Mouse (Mus musculus) embryonic fibroblast, embryonic 13.5 days (primary cell): ENCODE measurements around the gene Tspoap1. TPM values are rescaled to one million over a fixed set of nuclear protein-coding genes. Genes with fewer than 3 reads are reported as not detected.

ENCODE experiments used
- H3K27ac ChIP-seq: 2 replicates; pipeline ENCODE4 v1.5.1; 2012; ENCODE audit warnings: low read length, control low read depth, inconsistent platforms; ENCODE audit not compliant: insufficient read depth
- H3K4me1 ChIP-seq: 2 replicates; pipeline ENCODE4 v1.6.1; 2011; ENCODE audit warnings: low read length; ENCODE audit not compliant: control insufficient read depth, insufficient read depth
- H3K4me3 ChIP-seq: 2 replicates; pipeline ENCODE4 v1.5.1; 2011; ENCODE audit warnings: mild to moderate bottlenecking, control low read depth, low read length; ENCODE audit not compliant: insufficient read depth
- CTCF ChIP-seq: IDR thresholded peaks from 2 replicates; pipeline ENCODE4 v1.5.1; 2011; ENCODE audit warnings: mild to moderate bottlenecking, control low read depth, low read length, moderate library complexity, borderline replicate concordance; ENCODE audit not compliant: insufficient read depth
- POLR2A ChIP-seq: IDR thresholded peaks from 2 replicates; pipeline ENCODE4 v1.6.1; 2011; ENCODE audit warnings: low read depth, mild to moderate bottlenecking, control low read depth, low read length, moderate library complexity
- polyA plus RNA-seq: library from polyadenylated mRNA; stranded (reverse); fragments of >200 nt; gene quantifications from 2 replicates; pipeline ENCODE4 v1.2.4, GENCODE M21; 2011; ENCODE audit warnings: low read depth; ENCODE audit not compliant: missing spikeins, insufficient read length

Tspoap1 gene
- polyA plus RNA-seq, 1 experiment: 1.2 TPM

DNA sequence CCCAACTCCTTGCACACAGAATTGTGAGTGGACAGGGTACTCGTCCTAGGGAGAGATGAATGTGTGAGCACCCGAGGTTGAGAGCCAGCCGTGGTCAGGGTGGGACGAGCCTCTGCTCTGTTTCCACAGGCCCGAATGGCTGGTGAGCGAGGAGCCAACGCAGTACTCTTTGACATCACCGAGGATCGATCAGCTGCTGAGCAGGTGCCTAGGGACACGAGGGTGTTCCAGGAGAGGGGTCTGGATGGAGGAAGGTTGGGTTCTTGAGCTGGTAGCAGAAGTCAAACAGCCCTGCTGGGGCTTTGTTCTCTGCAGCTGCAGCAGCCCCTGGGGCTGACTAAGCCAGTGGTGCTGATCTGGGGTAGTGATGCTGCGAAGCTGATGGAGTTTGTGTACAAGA lies 33.3 kb upstream of the Tspoap1 start:
- TF ChIP-seq CTCF: no peak
- no peak for TF ChIP-seq POLR2A
- Histone ChIP-seq H3K4me1 (no peaks in the 10 kb centered on the region), H3K4me3 (no peak overlapping the region), H3K27ac (no peak overlapping the region)

DNA sequence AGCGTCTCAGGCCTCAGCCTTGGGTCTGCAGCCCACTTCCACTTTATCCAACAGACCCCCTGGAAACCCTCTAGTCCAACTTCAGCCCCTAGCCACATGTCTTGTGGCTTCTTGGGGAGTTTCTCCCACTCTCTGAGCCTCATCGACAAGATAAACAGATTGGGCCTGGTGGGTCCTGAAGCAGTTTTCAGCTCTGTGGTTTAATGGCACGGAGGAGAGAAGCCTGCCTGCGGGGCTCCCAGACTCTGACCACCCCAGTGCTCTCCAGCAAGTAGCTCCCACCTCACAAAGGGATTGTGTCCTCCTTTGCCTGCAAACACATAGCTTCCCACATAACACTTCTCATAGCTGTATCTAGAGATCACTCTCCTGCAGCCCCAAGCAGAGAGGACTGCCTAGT lies 32.9 kb upstream of the Tspoap1 start:
- TF ChIP-seq POLR2A: no peak
- no peak for TF ChIP-seq CTCF
- Histone ChIP-seq H3K4me1 (no peaks in the 10 kb centered on the region), H3K27ac (no peak overlapping the region), H3K4me3 (no peak overlapping the region)

DNA sequence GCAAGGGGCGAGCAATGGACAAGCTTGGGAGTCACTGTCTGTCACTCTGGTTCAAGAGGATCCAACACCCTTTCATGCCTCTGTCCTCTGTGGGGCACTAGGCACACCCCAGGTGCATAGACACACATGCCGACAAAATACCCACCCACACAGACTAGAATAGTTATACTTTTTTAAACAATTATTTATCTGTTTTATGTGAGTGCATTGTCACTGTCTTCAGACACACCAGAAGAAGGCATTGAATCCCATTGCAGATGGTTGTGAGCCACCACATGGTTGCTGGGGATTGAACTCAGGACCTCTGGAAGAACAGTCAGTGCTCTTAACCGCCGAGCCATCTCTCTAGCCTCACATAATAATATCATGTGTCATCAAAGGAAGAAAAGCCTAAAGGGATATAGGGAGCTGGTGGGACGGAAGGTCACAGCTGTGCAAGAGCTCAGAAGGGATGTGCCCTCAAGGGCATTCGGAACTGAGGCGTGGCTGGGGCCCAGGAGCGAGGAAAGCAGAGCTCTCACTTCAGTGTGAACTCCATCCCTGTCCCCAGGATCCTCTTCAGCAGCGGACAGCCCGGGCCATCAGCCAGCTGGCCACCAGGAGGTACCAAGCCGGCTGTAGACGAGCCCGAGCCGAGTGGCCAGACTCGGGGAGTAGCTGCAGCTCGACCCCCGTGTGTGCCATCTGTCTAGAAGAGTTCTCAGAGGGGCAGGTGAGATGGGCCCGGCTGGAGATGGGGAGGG lies 31.3 kb upstream of the Tspoap1 start:
- Histone ChIP-seq H3K27ac (no peak overlapping the region), H3K4me1 (no peaks in the 10 kb centered on the region), H3K4me3 (no peak overlapping the region)
- no peak for TF ChIP-seq CTCF
- TF ChIP-seq POLR2A: no peak

DNA sequence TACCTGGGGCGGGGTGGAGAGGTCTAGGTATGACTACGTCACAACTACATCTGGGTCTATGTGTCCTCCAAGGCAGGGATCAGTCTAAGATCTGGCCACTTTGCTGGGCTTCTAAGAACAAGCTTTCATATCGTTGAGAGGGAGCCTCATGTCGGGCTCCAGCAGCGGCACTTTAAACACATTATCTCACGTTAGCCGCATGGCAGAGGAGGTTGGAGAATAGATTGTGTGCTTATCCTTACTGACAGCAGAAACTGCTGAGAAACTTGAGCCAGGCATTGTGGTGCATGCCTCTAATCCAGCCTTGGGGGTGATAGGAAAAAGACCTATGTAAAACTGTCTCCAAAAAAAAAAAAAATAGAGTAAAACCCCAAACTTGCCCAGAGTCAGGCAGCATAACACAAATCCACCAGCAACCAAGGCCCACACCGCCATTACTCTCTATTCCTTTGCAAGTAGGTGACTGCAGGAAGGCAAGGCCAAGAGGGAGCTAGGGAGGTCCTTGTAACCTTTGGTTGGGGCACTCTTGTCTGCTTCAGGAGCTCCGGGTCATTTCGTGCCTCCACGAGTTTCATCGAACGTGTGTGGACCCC lies 30.7 kb upstream of the Tspoap1 start:
- H3K4me3 ChIP-seq: no peak overlapping the region
- no peak overlapping the region for H3K27ac ChIP-seq
- TF ChIP-seq POLR2A: no peak
- no peak for TF ChIP-seq CTCF
- no peaks in the 10 kb centered on the region for H3K4me1 ChIP-seq

DNA sequence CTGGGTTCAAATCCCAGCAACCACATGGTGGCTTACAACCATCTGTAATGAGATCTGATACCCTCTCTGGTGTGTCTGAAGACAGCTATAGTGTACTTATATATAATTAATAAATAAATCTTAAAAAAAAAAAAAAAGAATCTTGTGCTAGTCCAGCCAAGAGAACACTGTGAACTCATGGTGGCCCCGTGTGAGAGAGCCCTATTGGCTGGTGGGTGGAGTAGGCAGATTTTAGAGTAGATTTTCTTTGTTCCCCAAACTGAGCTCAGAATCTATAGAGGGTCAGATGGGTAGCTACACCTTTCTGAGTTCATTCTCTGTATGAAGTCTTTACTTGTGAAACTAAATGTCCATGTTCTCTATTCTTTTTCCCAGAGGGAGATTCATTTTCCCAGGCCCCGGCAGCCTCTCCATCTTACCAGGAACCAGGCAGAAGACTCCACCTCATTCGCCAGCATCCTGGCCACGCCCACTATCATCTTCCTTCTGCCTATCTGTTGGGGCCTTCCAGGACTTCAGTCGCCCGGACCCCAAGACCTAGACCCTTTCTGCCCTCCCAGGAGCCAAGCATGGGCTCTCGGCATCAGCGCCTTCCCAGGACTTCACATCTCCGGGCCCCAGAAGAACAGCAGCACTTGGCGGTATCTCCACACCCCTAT lies 29.6 kb upstream of the Tspoap1 start:
- no peak overlapping the region for H3K4me3 ChIP-seq
- no peak overlapping the region for H3K27ac ChIP-seq
- H3K4me1 ChIP-seq: no peaks in the 10 kb centered on the region; the same call in 1 of the 2 replicates
- TF ChIP-seq POLR2A: no peak
- TF ChIP-seq CTCF: no peak

DNA sequence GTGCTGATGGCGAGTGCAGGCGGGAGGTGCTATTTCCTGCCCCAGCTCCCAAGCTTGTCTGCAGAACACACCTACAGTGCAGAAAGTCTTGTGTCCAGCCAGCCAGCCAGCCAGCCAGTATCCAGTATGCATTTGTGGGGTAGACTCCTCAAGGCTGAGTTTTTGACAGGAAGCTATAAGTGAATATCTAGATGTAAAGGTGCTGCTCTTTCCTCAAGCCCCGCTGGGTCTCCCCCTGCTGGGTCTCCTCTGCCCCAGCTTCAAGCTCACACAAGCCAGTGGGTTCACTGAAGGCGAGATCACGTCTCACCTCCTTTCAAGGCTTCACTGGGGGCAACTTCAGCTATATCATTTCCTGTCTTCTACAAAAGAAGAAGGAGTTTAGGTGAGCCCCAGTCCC lies 26.0 kb upstream of the Tspoap1 start:
- TF ChIP-seq CTCF: no peak
- H3K27ac ChIP-seq: no peak overlapping the region
- H3K4me3 ChIP-seq: no peak overlapping the region
- no peaks in the 10 kb centered on the region; the same call in 1 of the 2 replicates for H3K4me1 ChIP-seq

DNA sequence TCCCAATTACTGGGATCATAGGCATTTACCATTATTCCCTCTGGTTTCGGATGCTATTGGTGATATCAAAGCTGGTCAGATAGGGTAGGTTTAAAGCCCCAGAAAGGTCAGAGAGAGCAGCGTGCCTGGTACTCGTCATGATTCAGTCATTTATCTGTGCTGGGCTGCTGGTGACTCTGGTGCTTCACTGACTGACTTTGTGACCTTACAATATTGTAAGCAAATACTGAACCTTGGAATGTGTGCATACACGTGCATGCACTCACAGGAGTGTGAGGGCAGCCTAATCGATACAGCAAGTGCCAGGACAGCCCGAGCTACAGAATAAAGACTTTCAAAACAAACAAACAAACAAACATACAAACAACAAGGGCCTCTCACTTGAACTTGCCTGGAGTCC lies 24.6 kb upstream of the Tspoap1 start:
- no peak overlapping the region for H3K4me3 ChIP-seq
- H3K27ac ChIP-seq: peak overlapping the region; percentile 96; the same call in 1 of the 2 replicates
- TF ChIP-seq POLR2A (no peak), CTCF (no peak)
- H3K4me1 ChIP-seq: no peaks in the 10 kb centered on the region; the same call in 1 of the 2 replicates

DNA sequence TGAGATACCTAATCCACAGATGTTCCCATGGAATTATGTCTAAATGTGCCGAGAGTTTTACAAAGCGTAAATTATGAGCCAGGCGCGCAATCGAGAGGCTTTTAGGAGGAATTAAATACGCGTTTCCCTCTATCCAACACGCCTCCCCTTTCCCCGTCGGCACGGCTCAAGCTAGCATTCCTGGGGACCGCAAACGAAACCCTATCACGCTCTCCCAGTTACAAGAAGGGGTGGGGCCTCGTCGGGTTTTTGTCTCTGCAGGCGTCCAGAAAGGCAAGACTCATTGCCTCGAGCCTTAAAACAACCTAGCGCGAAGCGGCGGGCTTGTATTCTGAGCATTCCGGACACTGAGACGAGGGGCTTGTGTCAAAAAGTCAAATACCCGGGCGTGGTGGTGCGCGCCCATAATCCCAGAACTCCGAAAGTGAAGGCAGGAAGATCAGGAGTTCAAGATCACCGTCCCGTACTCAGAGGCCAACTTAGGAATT lies 23.6 kb upstream of the Tspoap1 start:
- TF ChIP-seq CTCF (no peak), POLR2A (peak; percentile 26; the same call in 1 of the 2 replicates)
- H3K27ac ChIP-seq: peak overlapping the region; percentile 96
- H3K4me3 ChIP-seq: peak overlapping the region; percentile 50
- no peaks in the 10 kb centered on the region; the same call in 1 of the 2 replicates for H3K4me1 ChIP-seq

DNA sequence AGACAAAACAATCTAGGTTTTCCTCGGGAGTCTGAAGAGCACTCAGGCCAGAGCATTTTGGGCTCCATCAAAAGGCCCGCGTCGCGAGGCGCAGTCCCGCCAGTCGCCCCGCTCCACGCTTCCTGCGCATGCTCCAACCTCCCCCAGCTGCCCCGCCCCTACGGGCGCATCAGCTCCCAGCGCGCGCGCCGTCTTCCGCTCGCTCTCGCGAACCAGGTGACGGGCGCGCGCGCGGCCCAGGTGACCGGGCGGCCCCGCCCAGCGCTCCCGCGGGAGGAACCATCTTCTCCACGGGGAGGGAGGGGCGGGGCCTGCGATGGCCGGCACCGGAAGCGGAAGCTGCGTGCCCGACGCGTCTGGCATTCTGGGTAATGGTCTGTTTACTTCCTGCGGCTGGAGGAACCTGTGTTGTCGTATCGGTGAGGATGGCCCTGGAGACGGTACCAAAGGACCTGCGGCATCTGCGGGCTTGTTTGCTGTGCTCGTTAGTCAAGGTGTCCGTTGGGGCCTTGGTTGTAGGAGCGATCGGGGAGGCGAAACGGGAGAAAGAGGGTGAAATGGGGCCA lies 23.1 kb upstream of the Tspoap1 start, which contains the start of gene Supt4a:
Gene Supt4a (plus strand): TSS at position 378 of the 566 bp plus-strand sequence.
- Histone ChIP-seq H3K27ac (peak within 1 kb of the TSS; percentile 96), H3K4me3 (peak within 1 kb of the TSS; percentile 74), H3K4me1 (no peaks in the 10 kb centered on the region; the same call in 1 of the 2 replicates)
- no peak for TF ChIP-seq CTCF
- TF ChIP-seq POLR2A: peak; percentile 67
